Mouse (Mus musculus): Measurements from ENCODE around the gene Tubgcp3.

DNA sequence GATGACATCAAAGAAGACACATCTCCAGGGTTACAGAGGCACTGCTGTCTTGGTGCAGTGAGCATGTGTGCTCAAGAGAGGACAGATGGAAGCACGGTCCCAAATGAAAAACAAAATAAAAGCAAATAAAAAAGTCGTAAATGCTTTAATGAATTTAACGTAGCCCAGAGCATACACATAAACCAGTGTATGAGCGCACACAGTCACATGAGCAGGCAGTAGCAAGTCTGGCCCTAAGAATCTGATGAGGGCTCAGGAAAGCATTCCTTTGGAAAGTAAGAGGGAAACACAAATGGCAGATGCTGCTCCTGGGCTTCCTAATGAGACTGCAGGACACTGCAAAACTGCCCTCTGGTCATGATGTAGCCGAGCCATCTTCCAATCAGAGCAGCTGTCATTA, 46.2 kb downstream of the Tubgcp3 start:
- no peak for TF ChIP-seq CTCF (conservative IDR thresholded peaks at IDR 0.05 in 1 of 2, IDR thresholded peaks at IDR 0.05 in 1 of 2; ENCODE audit: low read depth in 2 of 2, low read length in 2 of 2)
- TF ChIP-seq USF1 (IDR thresholded peaks at IDR 0.05; ENCODE audit: low read depth, low read length), result no peak
- TF ChIP-seq GABPA (IDR thresholded peaks at IDR 0.05; ENCODE audit: insufficient replicate concordance, low read depth, low read length), result no peak
- no peak for TF ChIP-seq POLR2A (IDR thresholded peaks at IDR 0.05; ENCODE audit: low read depth, low read length)
- TF ChIP-seq KAT2A (IDR thresholded peaks at IDR 0.05; ENCODE audit: insufficient replicate concordance, low read length), result no peak
- TF ChIP-seq JUND (conservative IDR thresholded peaks at IDR 0.05; ENCODE audit: low read depth, low read length), result no peak
- no peak for TF ChIP-seq MAFK (IDR thresholded peaks at IDR 0.05; ENCODE audit: insufficient replicate concordance, low read length)
- TF ChIP-seq MAX (IDR thresholded peaks at IDR 0.05; ENCODE audit: low read length), result no peak
- no peak for TF ChIP-seq HCFC1 (IDR thresholded peaks at IDR 0.05; ENCODE audit: low read depth, low read length)
- no peak for TF ChIP-seq MEF2A (IDR thresholded peaks at IDR 0.05; ENCODE audit: borderline replicate concordance, low read depth, low read length)
- TF ChIP-seq SMC3 (IDR thresholded peaks at IDR 0.05; ENCODE audit: low read depth, low read length), result no peak
- no peak for TF ChIP-seq ZMIZ1 (IDR thresholded peaks at IDR 0.05; ENCODE audit: low read depth, low read length)
- no peak for TF ChIP-seq NRF1 (IDR thresholded peaks at IDR 0.05; ENCODE audit: low read depth, low read length)

All from CH12.LX (cell line).